Mouse (Mus musculus): ENCODE results near the gene Ciz1. TPM values are rescaled to one million over a fixed set of nuclear protein-coding genes. Genes with fewer than 3 reads are reported as not detected.
A peak's percentile ranks its signal among the peaks of the same experiment; 100 is the strongest.

Gene Ciz1
- total RNA-seq, 2 experiments from 2014 or later = 87.7 to 101 TPM

- no peak for DNase-seq
- intact Hi-C loops (cut with DNase I) = no loop called here
Measured at GRCm38 (mm10) chr2:32412742-32413531, 60.8 kb downstream of the Ciz1 start.

GRCm38 (mm10) chr2:32413936-32414335 is 61.8 kb downstream of the Ciz1 start:
- intact Hi-C loops (cut with DNase I) = no loop called here
- no peak for DNase-seq

GRCm38 (mm10) chr2:32415801-32416200 is 63.7 kb downstream of the Ciz1 start:
- intact Hi-C loops (cut with DNase I) = no loop called here
- no peak for DNase-seq

GRCm38 (mm10) chr2:32416556-32416955 is 64.4 kb downstream of the Ciz1 start:
- intact Hi-C loops (cut with DNase I) = no loop called here

GRCm38 (mm10) chr2:32417486-32417885 is 65.4 kb downstream of the Ciz1 start:
- intact Hi-C loops (cut with DNase I) = no loop called here
- DNase-seq = no peak

More at GRCm38 (mm10) chr2:32416556-32416955, 64.4 kb downstream of the Ciz1 start:
- no peak for DNase-seq

GRCm38 (mm10) chr2:32418430-32419151 is 66.5 kb downstream of the Ciz1 start:
- DNase-seq = no peak
- intact Hi-C loops (cut with DNase I) = no loop called here

- intact Hi-C loops (cut with DNase I) = no loop called here
- no peak for DNase-seq
Measured at GRCm38 (mm10) chr2:32419359-32419758, 67.2 kb downstream of the Ciz1 start.

- no peak for DNase-seq
- intact Hi-C loops (cut with DNase I) = no loop called here
Measured at GRCm38 (mm10) chr2:32420066-32420608, 68.0 kb downstream of the Ciz1 start.

GRCm38 (mm10) chr2:32420647-32421046 is 68.5 kb downstream of the Ciz1 start:
- DNase-seq = no peak
- intact Hi-C loops (cut with DNase I) = no loop called here

- intact Hi-C loops (cut with DNase I) = no loop called here
Measured at GRCm38 (mm10) chr2:32421851-32422251, 69.7 kb downstream of the Ciz1 start.

GRCm38 (mm10) chr2:32423481-32424331 is 71.6 kb downstream of the Ciz1 start:
- intact Hi-C loops (cut with DNase I) = no loop called here

More at GRCm38 (mm10) chr2:32421851-32422251, 69.7 kb downstream of the Ciz1 start:
- no peak for DNase-seq

GRCm38 (mm10) chr2:32424796-32425195 is 72.7 kb downstream of the Ciz1 start:
- DNase-seq = no peak
- intact Hi-C loops (cut with DNase I) = no loop called here

More at GRCm38 (mm10) chr2:32423481-32424331, 71.6 kb downstream of the Ciz1 start:
- peak; percentile 35 for DNase-seq

- intact Hi-C loops (cut with DNase I) = no loop called here
- DNase-seq = no peak
Measured at GRCm38 (mm10) chr2:32425568-32425967, 73.4 kb downstream of the Ciz1 start.

GRCm38 (mm10) chr2:32426141-32426540 is 74.0 kb downstream of the Ciz1 start:
- intact Hi-C loops (cut with DNase I) = no loop called here
- no peak for DNase-seq

GRCm38 (mm10) chr2:32427720-32428119 is 75.6 kb downstream of the Ciz1 start:
- intact Hi-C loops (cut with DNase I) = no loop called here
- no peak for DNase-seq

GRCm38 (mm10) chr2:32428262-32428722 is 76.2 kb downstream of the Ciz1 start:
- no peak for DNase-seq
- intact Hi-C loops (cut with DNase I) = no loop called here

GRCm38 (mm10) chr2:32429215-32429891 is 77.2 kb downstream of the Ciz1 start:
- DNase-seq = no peak
- intact Hi-C loops (cut with DNase I) = no loop called here
